Mouse (Mus musculus) spleen, adult 10 weeks (tissue): ENCODE data around the gene Lsm5. TPM values are rescaled to one million over a fixed set of nuclear protein-coding genes. Genes with fewer than 3 reads are reported as not detected.

Source experiments
- polyA plus RNA-seq: library from polyadenylated mRNA; stranded (reverse); fragments of 350-450 nt; fragmentation: Illumina TruSeq; extraction: RNeasy Lipid Tissue Mini Kit (QIAGEN cat#74804); gene quantifications from one replicate; pipeline ENCODE4 v1.2.3, GENCODE M21; 2015; ENCODE audit warnings: low replicate concordance; ENCODE audit not compliant: insufficient read depth

The Lsm5 gene
- polyA plus RNA-seq = 104 TPM

DNA sequence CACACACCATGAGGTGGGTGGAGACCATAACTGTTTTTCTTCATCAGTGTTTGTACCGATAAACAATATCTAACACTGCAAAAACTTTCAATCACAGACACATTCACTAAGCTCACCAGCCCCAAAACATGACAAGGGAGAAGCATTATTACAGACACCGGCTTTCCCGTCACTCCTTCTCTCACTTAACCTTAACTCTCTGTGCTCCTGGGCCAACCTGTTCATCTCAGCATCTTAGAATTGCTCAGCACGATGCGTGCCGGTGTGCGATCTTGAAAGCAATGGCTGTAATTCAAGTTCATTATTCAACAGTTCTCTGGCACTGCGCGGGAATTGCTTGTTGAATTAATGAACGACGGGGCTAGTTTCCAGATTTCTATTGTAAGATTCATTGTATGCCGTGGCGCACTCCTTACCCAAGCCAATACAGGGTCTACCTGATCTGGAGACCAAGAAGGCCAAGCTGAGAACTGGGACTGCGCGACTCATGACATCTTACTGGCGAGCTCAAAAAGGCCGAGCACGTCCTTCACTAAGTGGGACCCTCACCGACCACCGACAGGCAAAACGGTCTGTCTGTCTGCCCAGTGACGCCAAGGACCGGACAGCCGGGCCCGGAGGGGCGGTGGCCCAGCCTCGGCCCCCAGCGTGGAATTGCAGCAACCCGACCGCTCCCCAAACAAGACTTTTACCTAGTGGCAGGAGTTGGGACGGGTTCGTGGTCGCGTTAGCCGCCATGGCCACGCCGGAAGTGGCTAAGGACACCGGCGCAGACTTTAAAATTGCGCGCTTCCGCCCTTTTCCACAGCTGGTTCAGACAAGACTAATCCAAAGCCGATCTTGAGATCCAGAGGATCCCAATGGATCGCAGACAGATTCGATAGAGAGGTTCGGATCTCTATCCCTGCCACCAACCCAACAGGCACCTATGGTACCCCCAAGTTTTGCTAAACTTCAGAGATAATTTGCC lies at the start of gene Lsm5:
Gene Lsm5, minus strand, starts transcription at position 780 of the 970 bp plus-strand sequence.

GRCm38 (mm10) chr6:56714574-56715269 lies 10.2 kb upstream of the Lsm5 start, which contains the start of gene Avl9:
Gene Avl9, plus strand, starts transcription at chr6:56714899.

Other genes starting within 250 kb of the Lsm5 start
- gene Pde1c, start 135.6 kb downstream of the Lsm5 start, polyA plus RNA-seq = 0.73 TPM
- gene Avl9, start 10.2 kb upstream of the Lsm5 start, polyA plus RNA-seq = 34.5 TPM
- gene Kbtbd2, start 93.1 kb upstream of the Lsm5 start, polyA plus RNA-seq = 49.2 TPM
- 25.7 TPM for gene Fkbp9, start 127.3 kb upstream of the Lsm5 start, polyA plus RNA-seq
- gene Nt5c3, start 219.2 kb upstream of the Lsm5 start, polyA plus RNA-seq = 125 TPM
- gene Vmn1r4, start 219.3 kb upstream of the Lsm5 start, polyA plus RNA-seq = 0.22 TPM